Mouse (Mus musculus) stomach, embryonic 15.5 days (tissue): Measurements from ENCODE around the gene Gm3269. TPM values are rescaled to one million over a fixed set of nuclear protein-coding genes. Genes with fewer than 3 reads are reported as not detected.
"Not testable (repeated sequence)": the region's sequence is repeated elsewhere in the genome, so short reads cannot be mapped to it uniquely, and the experiment has no call there.

Source experiments
- ATAC-seq: fragments of 200-750 bp; cut with Nextera tagmentation; 2 replicates; pipeline ENCODE4 v1.8.0; 2017; ENCODE audit warnings: low read depth, moderate number of reproducible peaks, moderate TSS enrichment; ENCODE audit not compliant: insufficient read depth, low FRiP score
- H3K27ac ChIP-seq: fragments of 300-500 bp; sonication (generic); 2 replicates; pipeline ENCODE4 v1.5.1; 2015; ENCODE audit warnings: mild to moderate bottlenecking, inconsistent platforms
- H3K27me3 ChIP-seq: fragments of 300-500 bp; sonication (generic); replicated peaks from 2 replicates; pipeline ENCODE4 v1.6.1; 2015; ENCODE audit warnings: inconsistent platforms
- H3K36me3 ChIP-seq: fragments of 300-500 bp; sonication (generic); 2 replicates; pipeline ENCODE4 v1.6.1; 2015; ENCODE audit warnings: inconsistent platforms
- H3K4me1 ChIP-seq: fragments of 300-500 bp; sonication (generic); 2 replicates; pipeline ENCODE4 v1.6.1; 2015; ENCODE audit warnings: inconsistent platforms
- H3K4me2 ChIP-seq: fragments of 300-500 bp; sonication (generic); 2 replicates; pipeline ENCODE4 v1.6.1; 2015; ENCODE audit warnings: mild to moderate bottlenecking, inconsistent platforms
- H3K4me3 ChIP-seq: fragments of 300-500 bp; sonication (generic); replicated peaks from 2 replicates; pipeline ENCODE4 v1.5.1; 2015; ENCODE audit warnings: inconsistent platforms
- H3K9ac ChIP-seq: fragments of 300-500 bp; sonication (generic); 2 replicates; pipeline ENCODE4 v1.6.1; 2015; ENCODE audit warnings: inconsistent platforms
- H3K9me3 ChIP-seq: fragments of 300-500 bp; sonication (generic); 2 replicates; pipeline ENCODE4 v1.6.1; 2016; ENCODE audit warnings: inconsistent platforms
- WGBS: fragments of 180-500 bp; shearing (Covaris S2); methylation state at CpG from one replicate; pipeline ENCODE4 v1.1.7; 2015; 5-methylcytosine and 5-hydroxymethylcytosine counted together
- polyA plus RNA-seq: library from polyadenylated mRNA; unstranded; fragments of >200 nt; fragmentation: Nextera tagmentation; extraction: Ambion mirVana; gene quantifications from 2 replicates; pipeline ENCODE4 v1.2.1, GENCODE M21; 2015

The Gm3269 gene
- not detected in 2 replicates for polyA plus RNA-seq

GRCm38 (mm10) chr14:4837806-4838205 lies at the start of gene Gm3269:
Gene Gm3269 (plus strand): TSS chr14:4838106.
- H3K36me3 ChIP-seq, H3K4me3 ChIP-seq, H3K9me3 ChIP-seq, H3K27me3 ChIP-seq, H3K4me2 ChIP-seq, H3K9ac ChIP-seq, H3K27ac ChIP-seq, H3K4me1 ChIP-seq, ATAC-seq: not testable (repeated sequence)
- WGBS: 80% methylated on average over 1 of the region's 4 CpGs

DNA sequence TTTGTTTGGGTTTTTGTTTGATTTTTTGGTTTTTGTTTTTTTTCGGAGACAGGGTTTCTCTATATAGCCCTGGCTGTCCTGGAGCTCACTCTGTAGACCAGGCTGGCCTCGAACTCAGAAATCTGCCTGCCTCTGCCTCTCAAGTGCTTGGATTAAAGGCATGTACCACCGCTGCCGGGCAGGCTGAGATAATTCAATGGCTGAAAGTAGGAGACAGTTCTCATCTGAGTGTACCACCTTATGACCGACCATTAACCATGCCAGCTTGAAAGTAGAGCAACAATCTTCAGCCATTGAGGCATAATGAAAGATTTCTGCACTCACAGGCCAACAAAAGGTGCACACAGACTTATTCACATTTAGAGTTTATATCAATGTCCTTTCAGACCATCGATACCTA lies 31.5 kb upstream of the Gm3269 start:
- not testable (repeated sequence) for H3K4me3 ChIP-seq, H3K9me3 ChIP-seq

GRCm38 (mm10) chr14:4821950-4822349 lies 16.0 kb upstream of the Gm3269 start:
- not testable (repeated sequence) for ATAC-seq, H3K9ac ChIP-seq, H3K4me2 ChIP-seq, H3K27me3 ChIP-seq, H3K9me3 ChIP-seq, H3K27ac ChIP-seq, H3K36me3 ChIP-seq, H3K4me1 ChIP-seq, H3K4me3 ChIP-seq
- WGBS: 90% methylated on average over 4 of the region's 7 CpGs

More for the DNA sequence above, 31.5 kb upstream of the Gm3269 start:
- not testable (repeated sequence) for ATAC-seq, H3K4me2 ChIP-seq, H3K9ac ChIP-seq, H3K27me3 ChIP-seq, H3K4me1 ChIP-seq, H3K27ac ChIP-seq, H3K36me3 ChIP-seq
- WGBS: 78% methylated on average over 6 of the region's 6 CpGs

GRCm38 (mm10) chr14:4855299-4855980 lies 17.5 kb downstream of the Gm3269 start, which contains the start of gene Gm3264:
Gene Gm3264 (plus strand): TSS chr14:4855576.
- not testable (repeated sequence) for ATAC-seq, H3K9ac ChIP-seq, H3K4me1 ChIP-seq, H3K9me3 ChIP-seq, H3K27ac ChIP-seq, H3K36me3 ChIP-seq, H3K27me3 ChIP-seq
- WGBS: 4% methylated on average over 42 of the region's 59 CpGs
- H3K4me3 ChIP-seq: peak within 1 kb of the TSS; percentile 35
- peak within 1 kb of the TSS; percentile 53 for H3K4me2 ChIP-seq

DNA sequence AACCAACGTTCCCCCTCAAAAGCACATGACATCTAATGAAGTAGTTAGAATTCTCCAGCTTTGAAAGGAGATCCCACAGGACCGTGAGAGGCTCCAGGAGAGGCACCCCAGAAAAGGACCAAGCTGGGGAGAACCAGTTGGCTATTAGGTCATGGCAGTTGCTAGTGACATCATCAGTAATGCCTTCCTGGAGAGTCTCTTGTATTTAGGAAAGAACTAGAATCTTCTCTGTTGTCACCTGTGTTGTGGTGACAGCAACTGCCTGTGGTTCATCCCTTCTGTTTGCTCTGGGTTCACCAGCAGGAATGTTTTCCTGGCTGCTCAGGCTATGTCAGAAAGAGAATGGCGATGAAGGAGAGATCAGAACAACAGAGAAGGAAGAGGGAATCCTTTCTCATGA lies 54.2 kb downstream of the Gm3269 start, which contains the start of gene Gm3278:
TSS of gene Gm3278 (plus strand) at position 301 of the 400 bp plus-strand sequence.
- not testable (repeated sequence) for H3K27ac ChIP-seq, H3K4me2 ChIP-seq, H3K4me3 ChIP-seq, H3K9me3 ChIP-seq, H3K9ac ChIP-seq, H3K27me3 ChIP-seq, ATAC-seq, H3K4me1 ChIP-seq, H3K36me3 ChIP-seq
- 43% methylated on average over 1 of the region's 3 CpGs for WGBS

Other genes starting within 250 kb of the Gm3269 start
- not detected in 2 replicates for gene Gm8159, start 205.8 kb upstream of the Gm3269 start, polyA plus RNA-seq
- gene Gm3239, start 173.9 kb upstream of the Gm3269 start, polyA plus RNA-seq: 0.18 TPM in 1 of 2 replicates, not detected in the other
- not detected in 2 replicates for gene Gm7876, start 128.9 kb upstream of the Gm3269 start, polyA plus RNA-seq
- gene Gm3252, start 111.3 kb upstream of the Gm3269 start, polyA plus RNA-seq: 0.09 TPM in 1 of 2 replicates, not detected in the other
- gene Gm9602, start 61.8 kb upstream of the Gm3269 start, polyA plus RNA-seq: not detected in 2 replicates
- gene Gm3264, start 17.5 kb downstream of the Gm3269 start, polyA plus RNA-seq: 0.39 TPM in 1 of 2 replicates, not detected in the other
- not detected in 2 replicates for gene Gm3278, start 54.3 kb downstream of the Gm3269 start, polyA plus RNA-seq
- not detected in 2 replicates for gene Gm8297, start 145.8 kb downstream of the Gm3269 start, polyA plus RNA-seq
- gene Gm3298, start 177.8 kb downstream of the Gm3269 start, polyA plus RNA-seq: not detected in 2 replicates
- gene 4930555G01Rik, start 212.5 kb downstream of the Gm3269 start, polyA plus RNA-seq: not detected in 2 replicates
- 0.97 and 1.2 TPM in 2 replicates for gene Gm8281, start 232.9 kb downstream of the Gm3269 start, polyA plus RNA-seq